Mouse (Mus musculus): Measurements from ENCODE around the gene Klc1. TPM values are rescaled to one million over a fixed set of nuclear protein-coding genes. Genes with fewer than 3 reads are reported as not detected.

Gene Klc1
- polyA plus RNA-seq, 1 experiment: 599 TPM

DNA sequence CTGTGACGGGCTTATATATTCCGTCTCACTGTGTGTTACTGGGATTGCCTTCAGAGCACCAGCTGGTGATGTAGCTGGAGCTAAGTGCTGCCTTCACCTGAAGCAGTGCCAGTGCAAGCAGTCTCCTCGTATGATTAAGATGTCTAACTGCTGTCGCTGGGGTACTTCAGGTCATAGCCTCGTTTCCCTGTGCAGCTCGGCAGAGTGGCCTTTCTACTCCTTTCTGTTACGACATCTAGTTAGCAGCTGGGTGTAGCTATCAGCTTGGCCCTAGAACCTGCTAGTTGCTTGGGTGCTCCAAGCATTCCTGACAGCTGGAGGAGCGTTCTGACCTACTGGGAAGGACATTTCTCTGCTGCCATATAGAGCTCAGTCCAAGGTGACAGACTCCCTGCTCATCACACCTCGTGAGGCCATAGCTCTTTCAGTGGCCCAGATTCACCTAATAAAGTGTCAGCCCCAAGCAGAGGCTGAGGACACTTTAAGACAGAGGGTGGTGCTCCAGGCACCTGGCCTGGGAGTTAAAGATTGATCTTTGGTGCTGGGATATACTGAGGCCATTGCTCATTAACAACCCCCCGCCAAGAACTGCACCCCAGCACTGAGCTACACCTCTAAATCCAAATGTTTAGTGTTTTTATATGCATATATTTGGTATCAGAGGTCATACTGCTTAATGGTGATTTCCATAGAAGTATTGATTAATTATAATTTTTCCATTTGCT lies 42.0 kb downstream of the Klc1 start:
- no peak for TF ChIP-seq POLR2A (IDR thresholded peaks at IDR 0.05; ENCODE audit: borderline replicate concordance, extremely low read depth, insufficient read depth, insufficient read length, poor library complexity, severe bottlenecking)
- TF ChIP-seq CTCF (IDR thresholded peaks at IDR 0.05; ENCODE audit: borderline replicate concordance, extremely low read depth, insufficient read depth, insufficient read length): no peak
- no peak for DNase-seq (ENCODE audit: low read depth)

DNA sequence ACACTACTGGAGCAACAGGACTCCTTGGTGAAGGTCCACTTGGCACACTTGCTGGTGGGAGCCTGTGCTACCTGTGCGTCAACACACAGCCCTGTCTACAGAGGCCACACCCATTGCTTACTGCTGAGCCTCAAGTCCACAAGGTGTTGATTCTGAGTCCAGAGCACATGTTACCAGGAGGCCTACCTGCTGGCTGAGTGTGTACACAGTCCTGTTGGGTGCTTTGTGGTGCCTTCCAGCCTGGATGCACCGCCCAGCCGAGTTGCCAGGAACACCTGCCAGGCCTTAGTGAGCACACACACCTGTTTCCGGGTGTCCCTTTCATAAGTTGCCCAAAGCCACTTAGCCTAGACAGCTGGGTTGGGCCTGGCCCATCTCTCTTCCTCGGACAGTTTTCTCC lies 44.9 kb downstream of the Klc1 start:
- no peak for TF ChIP-seq CTCF (IDR thresholded peaks at IDR 0.05; ENCODE audit: borderline replicate concordance, extremely low read depth, insufficient read depth, insufficient read length)
- TF ChIP-seq POLR2A (IDR thresholded peaks at IDR 0.05; ENCODE audit: borderline replicate concordance, extremely low read depth, insufficient read depth, insufficient read length, poor library complexity, severe bottlenecking): no peak
- DNase-seq (ENCODE audit: low read depth): no peak

DNA sequence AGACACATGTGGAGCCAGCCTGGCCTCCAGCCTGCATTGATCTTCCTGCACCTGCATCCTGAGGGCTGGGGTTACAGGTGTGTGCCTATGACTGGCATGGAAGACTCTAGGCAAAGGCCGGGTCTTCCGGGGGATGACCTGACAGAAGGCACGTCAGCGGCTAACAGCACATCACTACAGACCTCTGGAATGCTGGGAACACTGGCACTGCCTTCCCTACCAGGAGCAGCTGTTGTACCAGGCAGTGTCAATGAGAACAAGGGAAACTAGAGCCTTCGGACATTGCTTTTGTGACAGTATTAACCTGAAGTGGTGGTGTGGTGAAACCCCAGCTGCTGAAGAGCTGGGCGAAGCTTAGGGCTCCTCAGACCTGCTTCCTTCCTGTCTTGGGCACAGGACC lies 50.1 kb downstream of the Klc1 start:
- no peak for DNase-seq (ENCODE audit: low read depth)
- TF ChIP-seq CTCF (IDR thresholded peaks at IDR 0.05; ENCODE audit: borderline replicate concordance, extremely low read depth, insufficient read depth, insufficient read length): no peak
- TF ChIP-seq POLR2A (IDR thresholded peaks at IDR 0.05; ENCODE audit: borderline replicate concordance, extremely low read depth, insufficient read depth, insufficient read length, poor library complexity, severe bottlenecking): no peak

DNA sequence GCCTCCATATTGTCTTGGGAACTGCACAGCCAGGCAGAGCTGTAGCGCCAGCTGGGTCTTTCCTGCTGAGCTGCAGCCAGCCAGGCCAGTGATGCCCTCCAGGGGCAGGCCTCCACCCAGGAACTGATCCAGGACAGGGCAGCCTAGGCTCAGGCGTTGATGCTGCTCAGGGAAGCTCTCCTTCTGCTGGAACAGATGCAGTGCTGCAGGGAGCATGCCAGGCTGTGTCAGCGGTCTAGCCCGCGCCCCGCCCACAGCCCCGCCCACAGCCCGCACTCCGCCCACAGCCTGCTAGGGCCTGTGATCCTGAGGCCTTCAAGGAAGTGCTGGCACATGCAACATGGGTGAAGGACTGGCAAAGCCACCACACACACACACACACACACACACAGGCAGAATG lies 51.1 kb downstream of the Klc1 start:
- DNase-seq (ENCODE audit: low read depth): peak; percentile 88
- TF ChIP-seq POLR2A (IDR thresholded peaks at IDR 0.05; ENCODE audit: borderline replicate concordance, extremely low read depth, insufficient read depth, insufficient read length, poor library complexity, severe bottlenecking) (no peak), CTCF (IDR thresholded peaks at IDR 0.05; ENCODE audit: borderline replicate concordance, extremely low read depth, insufficient read depth, insufficient read length) (no peak)

DNA sequence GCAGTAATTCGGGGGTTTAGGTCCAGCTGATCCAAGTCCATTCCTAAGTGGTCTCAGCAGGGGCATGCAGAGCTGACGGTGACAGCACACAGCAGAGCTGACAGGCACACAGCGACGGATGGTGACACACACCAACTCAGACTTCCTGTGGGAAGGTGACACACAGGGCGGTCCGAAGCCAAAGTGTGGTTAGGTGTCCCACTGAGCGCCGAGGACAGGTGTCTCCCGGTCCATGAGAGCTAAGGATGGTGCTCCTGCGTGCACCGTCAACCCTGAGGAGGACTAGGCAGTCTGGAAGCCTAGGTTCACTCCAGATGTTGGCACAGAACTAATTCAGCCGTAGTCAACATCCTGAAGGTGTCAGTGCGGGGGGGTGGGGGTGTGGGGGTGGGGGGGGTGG lies 53.4 kb downstream of the Klc1 start:
- no peak for DNase-seq (ENCODE audit: low read depth)
- TF ChIP-seq POLR2A (IDR thresholded peaks at IDR 0.05; ENCODE audit: borderline replicate concordance, extremely low read depth, insufficient read depth, insufficient read length, poor library complexity, severe bottlenecking) (no peak), CTCF (IDR thresholded peaks at IDR 0.05; ENCODE audit: borderline replicate concordance, extremely low read depth, insufficient read depth, insufficient read length) (no peak)

DNA sequence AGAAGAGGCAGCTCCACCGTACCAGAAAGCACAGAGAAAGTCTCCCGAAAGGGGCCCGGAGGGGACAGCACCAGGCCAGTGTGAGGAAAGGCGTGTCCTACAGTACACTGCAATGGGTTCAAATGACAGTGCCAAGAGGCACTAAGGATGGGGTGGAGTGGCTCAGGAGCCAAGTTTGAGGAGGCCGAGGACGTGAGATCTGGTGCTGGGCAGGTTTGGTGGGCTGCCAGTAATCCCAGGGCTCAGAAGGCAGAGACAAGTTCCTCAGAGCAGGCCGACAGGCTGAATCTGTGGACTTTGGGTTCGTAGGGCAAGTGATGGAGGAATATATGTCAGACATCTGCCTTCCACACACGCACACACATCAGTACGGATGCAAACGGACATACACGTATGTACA lies 54.0 kb downstream of the Klc1 start:
- DNase-seq (ENCODE audit: low read depth): no peak
- no peak for TF ChIP-seq CTCF (IDR thresholded peaks at IDR 0.05; ENCODE audit: borderline replicate concordance, extremely low read depth, insufficient read depth, insufficient read length)
- TF ChIP-seq POLR2A (IDR thresholded peaks at IDR 0.05; ENCODE audit: borderline replicate concordance, extremely low read depth, insufficient read depth, insufficient read length, poor library complexity, severe bottlenecking): no peak

DNA sequence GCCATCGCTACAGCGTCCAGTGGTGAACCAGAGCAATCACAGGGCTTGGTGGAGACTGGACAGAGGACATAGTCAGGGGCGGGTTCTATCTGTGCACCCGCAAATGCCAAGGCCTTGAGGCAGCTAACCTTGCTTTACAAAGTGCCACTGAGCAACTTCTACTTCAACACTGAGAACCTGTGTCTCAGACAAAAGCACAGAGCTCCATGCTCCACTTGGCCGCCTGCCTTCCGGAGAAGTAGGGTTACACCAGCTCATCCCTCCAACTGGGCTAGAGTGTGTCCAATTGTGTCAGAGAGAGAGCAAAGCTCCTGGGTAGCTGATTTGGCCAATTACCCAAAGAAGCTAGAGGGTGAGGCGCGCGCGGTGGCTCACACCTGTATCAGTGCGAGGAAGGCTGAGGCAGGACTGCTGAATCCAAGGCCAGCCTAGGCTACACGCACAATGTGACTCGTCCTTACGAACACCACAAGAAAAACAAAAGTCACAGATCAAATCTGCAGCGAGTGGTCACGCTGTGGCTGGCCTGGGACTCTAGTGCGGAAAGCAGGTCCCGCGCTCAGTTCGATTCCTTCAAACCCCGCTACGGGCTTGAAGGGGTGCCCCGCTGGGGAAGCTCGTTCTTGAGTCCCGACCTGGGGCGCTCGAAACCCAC lies 54.6 kb downstream of the Klc1 start:
- no peak for TF ChIP-seq CTCF (IDR thresholded peaks at IDR 0.05; ENCODE audit: borderline replicate concordance, extremely low read depth, insufficient read depth, insufficient read length)
- TF ChIP-seq POLR2A (IDR thresholded peaks at IDR 0.05; ENCODE audit: borderline replicate concordance, extremely low read depth, insufficient read depth, insufficient read length, poor library complexity, severe bottlenecking): no peak
- peak; percentile 7 for DNase-seq (ENCODE audit: low read depth)

DNA sequence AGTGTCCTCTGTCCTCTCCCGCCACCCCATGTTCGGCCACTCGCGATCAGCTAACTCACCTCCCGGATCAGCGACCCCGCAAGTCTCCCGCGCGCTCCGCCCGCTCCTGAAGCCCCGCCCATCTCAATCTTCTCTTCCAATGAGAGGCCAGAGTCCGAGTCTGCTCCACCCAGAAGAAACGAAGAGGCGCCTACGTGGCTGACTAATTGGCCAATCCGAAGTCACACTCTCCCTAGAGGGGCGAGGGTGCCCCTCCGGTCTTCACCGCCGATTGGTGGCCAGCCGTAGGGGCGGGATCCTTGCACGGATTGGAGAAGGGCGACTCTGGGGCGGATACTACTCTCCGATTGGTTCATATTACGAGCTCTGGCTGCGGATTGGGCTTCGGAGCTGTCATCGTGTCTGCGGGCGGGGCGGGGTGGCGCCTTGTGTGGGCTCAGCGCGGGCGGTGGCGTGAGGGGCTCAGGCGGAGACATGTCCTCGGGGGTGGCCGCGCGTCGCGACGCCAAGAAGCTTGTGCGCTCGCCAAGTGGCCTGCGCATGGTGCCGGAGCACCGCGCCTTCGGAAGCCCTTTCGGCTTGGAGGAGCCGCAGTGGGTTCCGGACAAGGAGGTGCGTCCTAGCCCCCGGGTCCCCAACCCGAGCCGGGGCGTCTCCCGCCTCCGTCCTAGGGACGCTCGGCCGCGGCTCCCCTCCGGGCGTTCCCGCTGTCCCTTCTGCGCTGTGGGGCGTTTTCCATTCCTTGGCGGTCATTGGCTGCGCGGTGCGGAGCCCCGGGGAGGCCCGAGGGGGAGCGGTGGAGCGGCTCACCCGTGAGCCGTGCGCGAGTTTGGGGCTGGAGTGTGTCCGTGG lies 55.3 kb downstream of the Klc1 start, which contains the start of the genes Xrcc3 and Zfyve21:
Gene Xrcc3, minus strand, starts transcription at position 108 of the 852 bp plus-strand sequence.
Gene Zfyve21, plus strand, starts transcription at position 405 of the 852 bp plus-strand sequence.
- TF ChIP-seq CTCF (IDR thresholded peaks at IDR 0.05; ENCODE audit: borderline replicate concordance, extremely low read depth, insufficient read depth, insufficient read length): no peak
- TF ChIP-seq POLR2A (IDR thresholded peaks at IDR 0.05; ENCODE audit: borderline replicate concordance, extremely low read depth, insufficient read depth, insufficient read length, poor library complexity, severe bottlenecking): peak; percentile 77
- DNase-seq (ENCODE audit: low read depth): peak; percentile 100

DNA sequence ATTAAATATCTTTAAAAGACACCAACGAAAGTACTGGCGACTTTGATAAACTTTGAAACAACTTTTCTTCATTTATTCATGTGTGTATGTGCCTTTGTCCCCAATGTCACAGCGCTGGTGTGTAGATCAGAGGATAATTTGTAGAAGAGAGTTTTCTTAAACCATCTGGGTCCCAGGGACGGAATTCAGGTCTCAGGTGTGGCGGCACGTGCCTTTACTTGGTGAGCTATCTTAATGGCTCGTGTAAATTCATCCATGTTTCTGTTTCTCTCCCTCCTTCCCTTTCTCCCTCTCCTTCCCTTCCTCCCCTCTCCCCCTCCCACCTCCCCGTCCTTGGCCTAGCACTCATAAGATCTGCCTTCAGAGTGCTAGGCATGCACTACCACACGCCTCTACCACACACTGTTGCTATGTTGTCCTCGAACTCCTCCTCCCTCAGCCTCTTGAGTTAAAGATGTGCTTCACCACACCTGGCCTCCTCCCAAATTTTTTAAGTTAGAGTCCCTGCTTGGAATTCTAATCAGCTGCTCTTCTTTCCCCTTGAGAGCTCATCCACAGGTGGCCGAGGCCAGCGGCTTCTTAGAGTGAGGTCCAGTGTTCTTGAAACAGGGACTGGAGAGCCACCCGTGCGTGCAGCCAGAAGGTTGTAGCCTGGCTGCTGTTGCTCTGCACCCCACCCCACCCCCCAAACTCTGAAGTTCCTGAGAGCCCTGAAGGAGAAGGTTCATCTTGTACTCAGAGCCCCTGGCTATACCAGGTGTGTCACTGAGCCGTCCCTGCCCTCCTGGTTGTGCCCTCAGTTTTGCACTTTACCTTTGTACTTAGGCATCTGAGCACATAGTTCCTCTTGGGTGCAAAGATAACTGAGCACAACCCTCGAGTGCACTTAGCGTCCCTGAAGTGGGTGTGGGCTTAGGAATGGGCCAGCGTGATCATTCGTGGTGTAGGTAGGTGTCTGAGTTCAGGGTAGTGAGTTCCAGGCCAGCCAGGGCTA lies 56.4 kb downstream of the Klc1 start:
- DNase-seq (ENCODE audit: low read depth): peak; percentile 11
- TF ChIP-seq POLR2A (IDR thresholded peaks at IDR 0.05; ENCODE audit: borderline replicate concordance, extremely low read depth, insufficient read depth, insufficient read length, poor library complexity, severe bottlenecking) (no peak), CTCF (IDR thresholded peaks at IDR 0.05; ENCODE audit: borderline replicate concordance, extremely low read depth, insufficient read depth, insufficient read length) (no peak)

DNA sequence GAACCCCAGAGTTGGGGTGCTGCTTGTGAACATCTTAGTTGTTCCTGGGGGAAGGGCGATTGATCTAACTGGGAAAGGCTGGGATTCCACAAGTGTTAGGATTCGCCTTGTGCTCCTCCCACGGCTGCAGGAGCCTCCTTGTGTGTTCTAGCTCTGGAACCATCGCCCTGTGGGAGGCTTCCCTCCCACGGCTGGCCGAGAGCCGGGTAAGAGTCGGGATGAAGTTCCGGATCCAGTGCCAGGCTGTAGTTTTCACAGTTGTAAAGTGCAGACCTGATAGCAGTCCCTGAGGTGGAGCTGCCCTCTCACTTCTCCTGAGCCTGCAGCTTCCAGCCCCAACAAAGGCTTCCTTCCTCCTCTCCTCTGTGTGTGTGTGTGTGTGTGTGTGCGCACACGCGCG lies 57.9 kb downstream of the Klc1 start:
- DNase-seq (ENCODE audit: low read depth): no peak
- no peak for TF ChIP-seq CTCF (IDR thresholded peaks at IDR 0.05; ENCODE audit: borderline replicate concordance, extremely low read depth, insufficient read depth, insufficient read length)
- no peak for TF ChIP-seq POLR2A (IDR thresholded peaks at IDR 0.05; ENCODE audit: borderline replicate concordance, extremely low read depth, insufficient read depth, insufficient read length, poor library complexity, severe bottlenecking)

All from brain, embryonic 14.5 days (tissue).